Comparison of ENCODE assay signal across 19 mouse cellular contexts in genomic region chr17:83248467-83248866, GRCm38 (mm10).
"Had no signal": no experiment of that assay in that cellular context is flagged by ENCODE, and none has a peak within 500 bp of the region (broad histone marks: within the 10 kb centered on the region; RNA-seq: fewer than 3 reads in every experiment).

No protein-coding gene starts in this region.

- H3K4me3 ChIP-seq: lung, embryonic 15.5 days; megakaryocyte, embryonic 14.5 days; midbrain, embryonic 13.5 days; midbrain, embryonic 15.5 days; neural tube, embryonic 12.5 days had no signal

- ATAC-seq: lung, postnatal 0 days; midbrain, embryonic 13.5 days; midbrain, embryonic 15.5 days had no signal

- H3K27me3 ChIP-seq: neural tube, embryonic 12.5 days had no signal

- DNase-seq: lung, adult 2 months; lung, postnatal 14 days; lung, postnatal 36 days; retina, postnatal 1 day; right cerebral cortex, adult 18-20 months; right cerebral cortex, postnatal 25 days; right cerebral cortex, postnatal 4 days; spleen, adult 18-20 months; thymus, adult 18-20 months; thymus, postnatal 14 days; thymus, postnatal 36 days had no signal

- H3K9ac ChIP-seq: lung, embryonic 15.5 days; midbrain, embryonic 13.5 days; midbrain, embryonic 15.5 days; neural tube, embryonic 12.5 days had no signal

- H3K36me3 ChIP-seq: lung, embryonic 15.5 days; midbrain, embryonic 13.5 days; midbrain, embryonic 15.5 days; neural tube, embryonic 12.5 days had no signal

- H3K9me3 ChIP-seq: lung, embryonic 15.5 days; megakaryocyte, embryonic 14.5 days; midbrain, embryonic 13.5 days; midbrain, embryonic 15.5 days; neural tube, embryonic 12.5 days had no signal

- H3K4me2 ChIP-seq: lung, embryonic 15.5 days; midbrain, embryonic 11.5 days; midbrain, embryonic 13.5 days; midbrain, embryonic 15.5 days; neural tube, embryonic 12.5 days had no signal

- H3K27ac ChIP-seq: lung, embryonic 15.5 days; macrophage; midbrain, embryonic 13.5 days; midbrain, embryonic 15.5 days; neural tube, embryonic 12.5 days had no signal
